Mouse (Mus musculus): ENCODE results near the gene Flad1. TPM values are rescaled to one million over a fixed set of nuclear protein-coding genes. Genes with fewer than 3 reads are reported as not detected.

The Flad1 gene
- polyA plus RNA-seq, 2 experiments from 2014 or later, result 37.7 to 45.7 TPM

- no peak for ATAC-seq
Observed at GRCm38 (mm10) chr3:89395806-89396653, 15.6 kb downstream of the Flad1 start.

GRCm38 (mm10) chr3:89395419-89395805 is 16.3 kb downstream of the Flad1 start:
- no peak for ATAC-seq

- no peak for ATAC-seq
Observed at GRCm38 (mm10) chr3:89394894-89395256, 16.8 kb downstream of the Flad1 start.

- peak; percentile 8 for ATAC-seq
Observed at GRCm38 (mm10) chr3:89394006-89394893, 17.4 kb downstream of the Flad1 start, which contains the start of gene Zbtb7b. TSS of gene Zbtb7b (minus strand) at chr3:89394776.

- peak; percentile 79 for ATAC-seq
Observed at GRCm38 (mm10) chr3:89393605-89394004, 18.1 kb downstream of the Flad1 start.

- no peak for ATAC-seq
Observed at GRCm38 (mm10) chr3:89392871-89393311, 18.8 kb downstream of the Flad1 start.

GRCm38 (mm10) chr3:89391663-89392511 is 19.8 kb downstream of the Flad1 start:
- no peak for ATAC-seq

GRCm38 (mm10) chr3:89390699-89391662 is 20.7 kb downstream of the Flad1 start:
- no peak for ATAC-seq

- ATAC-seq, result no peak
Observed at GRCm38 (mm10) chr3:89390111-89390515, 21.6 kb downstream of the Flad1 start.

- ATAC-seq, result peak; percentile 30
Observed at GRCm38 (mm10) chr3:89388901-89389740, 22.5 kb downstream of the Flad1 start.

GRCm38 (mm10) chr3:89388134-89388881 is 23.4 kb downstream of the Flad1 start:
- no peak for ATAC-seq

GRCm38 (mm10) chr3:89387632-89388031 is 24.0 kb downstream of the Flad1 start:
- ATAC-seq, result no peak

- ATAC-seq, result no peak
Observed at GRCm38 (mm10) chr3:89386438-89387420, 24.9 kb downstream of the Flad1 start.

GRCm38 (mm10) chr3:89385451-89385850 is 26.2 kb downstream of the Flad1 start:
- no peak for ATAC-seq

GRCm38 (mm10) chr3:89384331-89385076 is 27.2 kb downstream of the Flad1 start:
- ATAC-seq, result no peak

- ATAC-seq, result no peak
Observed at GRCm38 (mm10) chr3:89383651-89384255, 27.9 kb downstream of the Flad1 start.

GRCm38 (mm10) chr3:89382950-89383349 is 28.7 kb downstream of the Flad1 start:
- ATAC-seq, result no peak

All from activated CD4-positive, CD25-positive, alpha-beta regulatory T cell, adult 4 months (primary cell).